Mouse (Mus musculus) heart, adult 8-10 months (tissue): ENCODE measurements around the gene Adamts6. TPM values are rescaled to one million over a fixed set of nuclear protein-coding genes. Genes with fewer than 3 reads are reported as not detected.
A peak's percentile ranks its signal among the peaks of the same experiment; 100 is the strongest.

Experiments
- DNase-seq: peaks from one replicate; pipeline ENCODE4 v3.0.0; 2022; ENCODE audit warnings: low spot score
- total RNA-seq, 4 experiments: library from RNA; stranded (reverse); gene quantifications; 2 replicates each; pipeline ENCODE4 v1.2.4; 2022

Adamts6 gene
- total RNA-seq, 4 experiments from 2014 or later, result 2.3 to 3.8 (median 2.8) TPM

DNA sequence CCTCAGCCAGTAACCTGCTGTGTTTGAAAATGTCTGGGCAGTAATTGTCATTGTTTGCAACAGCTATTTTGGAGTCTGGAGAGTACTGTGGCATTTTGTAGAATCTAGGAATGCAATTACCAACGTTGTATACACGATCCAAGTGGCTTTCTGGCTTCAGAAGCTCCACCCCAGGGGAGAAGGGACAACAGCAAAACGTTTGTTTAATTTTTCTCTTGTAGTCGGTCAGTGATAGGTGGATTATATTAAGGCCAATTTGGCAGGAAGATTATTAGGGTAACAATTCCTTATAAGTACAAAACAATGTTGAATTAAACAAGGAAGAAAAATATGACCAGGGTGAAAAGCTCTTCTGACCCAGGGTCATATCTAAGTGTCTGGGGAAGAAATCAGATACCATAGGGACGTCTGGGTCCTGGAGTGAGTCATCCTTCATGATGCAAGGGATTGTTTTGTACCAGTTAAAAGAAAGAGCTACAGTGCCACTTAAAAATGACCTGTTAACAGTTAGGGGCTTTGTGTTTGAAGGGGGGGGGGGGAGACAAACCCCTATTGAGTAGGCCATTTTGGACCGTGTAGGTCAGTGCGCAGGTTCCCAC, 229.2 kb downstream of the Adamts6 start:
- no peak for DNase-seq

DNA sequence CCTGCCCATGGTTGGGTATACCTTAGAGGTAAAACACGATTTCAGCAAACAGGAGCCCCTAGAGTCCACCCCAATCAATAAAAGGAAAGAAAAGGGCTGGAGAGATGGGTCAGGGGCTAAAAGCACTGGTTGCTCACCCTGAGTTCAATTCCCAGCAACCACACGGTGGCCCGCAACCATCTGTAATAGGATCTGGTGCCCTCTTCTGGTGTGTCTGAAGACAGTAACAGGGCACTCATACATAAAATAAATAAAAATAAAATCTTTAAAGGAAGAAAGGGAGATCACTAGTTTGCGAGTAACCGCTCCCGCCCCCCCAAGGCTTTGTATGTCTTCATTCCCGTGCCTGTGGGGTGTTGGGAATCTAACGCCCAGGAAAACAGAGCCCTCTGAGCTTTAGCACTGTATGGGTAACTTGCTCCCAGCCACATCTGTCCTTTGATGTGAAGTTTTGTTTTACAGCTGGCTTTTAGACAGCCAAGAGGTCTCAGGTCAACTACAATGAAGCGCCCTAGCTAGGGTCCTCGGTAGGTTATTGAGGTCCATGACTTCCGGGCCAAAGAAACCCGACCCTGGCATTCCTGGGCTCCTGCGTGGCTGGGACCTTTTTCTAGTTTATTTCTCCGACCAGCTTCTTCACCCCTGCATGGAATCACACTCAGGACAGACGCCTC, 230.1 kb downstream of the Adamts6 start:
- DNase-seq, result no peak

DNA sequence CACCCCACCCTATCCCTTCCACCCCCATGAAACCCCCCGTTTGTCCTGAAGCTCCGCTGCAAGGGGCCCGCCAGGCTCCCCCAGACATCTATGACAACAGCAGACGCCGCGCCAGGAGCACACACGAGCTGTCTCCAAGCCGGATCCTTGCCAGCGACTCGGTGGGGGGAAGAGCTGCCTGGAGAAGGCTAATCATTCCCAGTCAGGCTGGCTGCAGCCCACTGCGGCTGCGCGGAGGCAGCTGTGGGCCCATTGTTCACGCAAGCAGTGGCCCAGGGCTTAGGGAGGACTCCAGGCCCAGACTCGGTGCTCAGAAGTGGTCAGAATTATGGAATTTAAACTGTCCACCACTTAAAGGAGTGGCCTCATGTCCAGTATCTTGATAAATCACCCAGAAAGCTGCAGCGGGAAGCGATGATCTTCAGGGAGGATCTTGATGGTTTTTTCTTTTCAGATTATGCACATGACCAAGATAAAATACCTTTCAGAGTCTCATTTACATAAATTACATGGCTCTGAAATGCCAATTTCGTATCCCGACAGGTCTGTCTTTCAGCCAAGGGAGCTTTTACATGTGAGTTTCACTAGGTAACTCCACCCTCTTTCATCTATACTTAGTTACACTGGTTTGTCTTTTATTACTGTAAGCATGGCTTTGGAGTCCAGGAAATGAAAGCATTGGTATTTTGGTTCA, 230.8 kb downstream of the Adamts6 start:
- peak; percentile 77 for DNase-seq

DNA sequence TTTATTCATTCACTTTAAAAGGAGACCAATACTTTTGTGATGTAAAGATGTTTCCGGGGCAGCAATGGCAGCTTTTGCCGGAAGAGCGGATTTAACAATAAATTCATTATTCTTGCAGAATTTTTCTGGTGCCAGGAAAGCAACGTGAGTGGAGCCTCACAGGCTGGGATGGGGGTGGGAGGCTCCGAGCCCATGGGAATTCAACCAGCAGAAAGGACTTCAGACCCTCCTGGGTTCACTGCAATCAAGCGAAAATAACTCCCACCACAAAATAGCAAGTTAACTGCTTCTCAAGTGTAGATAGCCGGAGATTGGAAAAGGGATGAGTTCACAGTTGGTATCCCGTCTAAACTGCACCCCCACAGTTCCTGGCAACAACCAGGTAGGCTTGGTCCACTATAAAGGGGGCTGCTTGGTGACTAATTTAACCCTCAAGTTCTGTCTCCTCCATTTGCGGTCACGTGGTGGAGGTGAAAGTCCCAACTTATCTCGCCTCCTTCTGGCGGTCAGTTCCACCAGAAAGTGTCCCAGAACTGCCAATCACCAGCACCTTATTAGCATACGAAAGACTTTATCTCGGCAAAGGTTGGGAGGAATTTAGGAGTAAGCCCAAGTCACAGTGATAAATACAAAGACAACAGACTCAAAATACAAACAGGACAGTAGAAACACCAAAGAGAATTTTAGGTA, 231.5 kb downstream of the Adamts6 start:
- DNase-seq, result no peak

DNA sequence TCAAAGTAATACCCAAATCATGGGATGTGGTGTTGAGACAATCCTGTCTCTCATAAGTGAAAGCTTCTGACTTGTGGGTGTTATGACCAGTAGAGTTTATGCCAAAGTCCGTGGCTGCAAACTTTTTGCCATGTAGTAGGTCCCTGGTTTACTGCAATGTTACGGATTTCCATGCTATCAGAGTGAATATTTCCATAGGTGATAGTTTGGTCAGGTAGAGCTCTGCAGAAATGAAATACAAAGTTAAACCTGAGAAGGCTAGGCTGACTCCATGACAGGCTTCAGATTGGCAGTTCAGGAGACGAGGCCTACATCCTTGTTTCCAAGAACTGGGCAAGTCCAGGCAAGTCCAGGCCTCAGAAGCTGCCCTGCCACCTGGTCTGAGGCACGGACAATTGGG, 232.3 kb downstream of the Adamts6 start:
- DNase-seq, result no peak

DNA sequence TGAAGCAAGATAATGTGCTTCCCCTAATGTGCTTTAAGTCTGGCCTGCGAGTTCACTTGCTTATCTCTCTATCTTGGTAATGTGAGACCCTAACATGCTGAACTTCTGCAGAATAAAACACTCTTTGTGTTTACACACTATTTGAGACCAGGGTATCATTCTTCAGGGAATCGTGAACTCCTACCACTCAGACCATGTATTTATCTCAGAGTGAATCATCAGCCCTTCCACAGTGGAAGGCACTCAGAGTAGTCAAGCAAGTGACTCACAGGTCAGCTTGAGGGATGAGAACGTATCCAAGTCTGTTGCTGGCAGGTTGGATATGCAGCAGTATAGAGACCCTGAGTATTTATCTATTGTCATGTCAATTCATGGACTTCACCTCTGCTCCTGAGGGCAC, 232.8 kb downstream of the Adamts6 start:
- DNase-seq, result no peak

DNA sequence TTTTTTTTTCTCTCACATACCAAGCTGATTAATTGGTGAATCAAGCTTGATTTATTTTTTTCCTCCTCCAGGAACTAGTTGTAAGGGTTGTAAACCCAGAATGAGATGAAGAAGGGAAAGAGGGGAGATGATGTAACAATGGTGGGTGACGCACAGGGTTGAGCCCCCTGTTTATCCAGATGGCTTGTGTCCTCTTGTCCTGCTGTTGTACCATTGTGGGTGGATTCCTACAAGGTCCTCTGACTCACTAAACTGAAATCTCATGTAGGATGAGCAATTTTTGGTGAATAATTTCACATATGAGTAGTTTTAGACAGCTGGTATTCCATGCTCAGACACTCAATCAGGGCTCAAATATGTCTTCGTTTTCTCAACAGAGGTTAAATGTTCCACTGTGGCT, 233.9 kb downstream of the Adamts6 start:
- DNase-seq, result no peak

DNA sequence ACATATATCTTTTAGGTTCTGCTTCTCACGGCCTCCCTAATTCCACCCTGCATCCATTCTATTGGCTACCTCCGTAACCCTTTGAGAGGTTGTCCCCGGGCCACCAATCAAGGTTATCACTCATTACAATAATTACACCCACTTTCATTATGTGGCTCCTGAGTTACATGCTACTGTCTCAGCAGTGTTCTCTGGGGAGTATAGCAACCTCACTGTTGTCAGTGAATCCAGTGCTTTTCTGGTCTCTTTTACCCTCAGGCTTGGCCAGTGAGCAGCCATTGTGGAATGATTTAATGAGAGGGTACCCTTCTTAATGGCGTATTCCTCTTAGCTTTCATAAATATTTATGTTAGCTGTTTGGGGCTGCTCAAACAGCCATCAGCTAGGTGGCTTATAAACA, 238.0 kb downstream of the Adamts6 start:
- DNase-seq, result no peak

DNA sequence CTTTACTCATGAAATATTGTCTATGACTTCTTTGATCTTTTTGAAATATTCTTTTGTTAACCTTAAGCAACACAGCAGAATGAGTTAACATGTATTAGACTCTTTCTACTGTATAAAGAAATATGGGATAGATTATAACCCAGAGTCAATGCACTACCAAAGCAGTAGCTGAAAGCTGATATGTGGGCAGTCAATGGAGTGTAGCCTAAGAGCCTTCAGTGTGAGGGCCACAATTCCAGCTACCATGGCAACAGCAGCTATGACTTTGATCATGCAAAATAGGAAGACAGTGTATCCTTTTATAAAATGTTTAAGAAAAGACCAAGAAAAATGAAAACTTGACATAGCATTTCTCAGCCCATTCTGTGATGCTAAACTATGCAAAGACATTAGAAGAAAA, 241.6 kb downstream of the Adamts6 start:
- no peak for DNase-seq

DNA sequence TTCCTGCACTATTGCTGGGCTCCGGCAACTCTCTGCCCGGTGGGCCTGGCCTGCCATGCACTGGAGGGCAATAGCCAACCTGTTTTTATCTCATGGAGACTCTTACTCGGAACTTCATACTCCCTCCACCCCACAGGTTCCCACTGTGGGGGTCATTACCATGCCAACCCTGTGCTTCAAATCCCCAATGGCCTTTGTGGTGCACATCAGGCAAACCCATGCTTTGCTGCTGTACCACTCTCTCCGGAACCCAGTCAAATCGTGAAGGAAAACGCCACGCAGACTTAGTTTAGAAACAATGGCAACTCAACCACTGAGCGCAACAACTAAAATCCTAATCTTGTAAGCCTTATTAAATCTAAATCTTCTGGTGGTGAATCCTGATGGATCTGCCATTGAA, 244.2 kb downstream of the Adamts6 start:
- no peak for DNase-seq

DNA sequence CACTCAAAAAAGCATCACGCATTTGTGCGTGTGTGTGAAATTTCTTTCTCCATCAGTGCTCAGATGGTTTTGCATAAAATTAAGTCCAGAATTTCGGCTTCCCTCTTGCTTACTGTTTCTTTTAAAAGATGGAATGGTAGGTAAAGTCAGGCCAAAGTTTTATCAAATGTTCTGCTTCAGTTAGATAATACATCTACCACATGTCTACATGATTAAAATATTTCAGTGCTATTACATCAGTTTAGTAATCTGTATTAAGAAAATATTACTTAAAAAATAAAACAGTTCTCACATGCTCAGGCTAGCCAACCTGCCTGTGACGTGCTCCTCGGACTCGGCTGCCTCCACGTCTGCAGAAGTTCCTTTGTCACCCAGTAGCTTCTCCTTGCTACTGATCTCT, 245.1 kb downstream of the Adamts6 start:
- DNase-seq, result no peak

DNA sequence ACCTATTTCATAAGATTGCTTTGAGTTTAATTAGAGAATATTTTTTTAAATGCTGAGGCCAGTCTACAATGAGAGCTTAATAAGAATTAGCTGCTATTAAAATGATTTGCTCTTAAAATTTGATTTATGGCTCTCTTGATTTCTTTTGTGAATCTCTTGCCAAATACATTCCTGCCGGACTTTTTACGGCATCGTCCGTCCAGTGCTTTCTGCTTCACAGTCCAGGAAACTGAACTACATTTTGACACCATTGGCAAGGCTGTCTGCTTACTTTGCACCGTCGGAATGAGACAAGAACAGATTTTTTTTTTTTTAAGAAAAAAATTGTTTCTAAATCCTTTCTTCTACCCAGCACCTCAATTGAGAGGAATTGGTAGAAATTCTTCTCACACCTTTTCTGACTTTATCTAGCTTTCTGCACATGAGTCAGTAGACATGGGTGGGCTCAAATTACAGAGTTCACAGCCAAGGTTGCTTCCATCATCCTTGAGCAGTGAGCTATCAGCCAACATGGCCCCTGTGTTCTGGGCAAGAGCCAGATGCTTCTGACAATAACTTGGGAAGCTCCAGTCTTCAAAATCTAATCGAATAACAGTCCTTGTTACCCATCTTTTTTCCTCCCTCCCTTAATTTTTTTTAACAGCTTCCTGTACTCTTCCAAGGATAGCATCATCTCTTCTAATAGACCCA, 246.3 kb downstream of the Adamts6 start:
- DNase-seq, result no peak

DNA sequence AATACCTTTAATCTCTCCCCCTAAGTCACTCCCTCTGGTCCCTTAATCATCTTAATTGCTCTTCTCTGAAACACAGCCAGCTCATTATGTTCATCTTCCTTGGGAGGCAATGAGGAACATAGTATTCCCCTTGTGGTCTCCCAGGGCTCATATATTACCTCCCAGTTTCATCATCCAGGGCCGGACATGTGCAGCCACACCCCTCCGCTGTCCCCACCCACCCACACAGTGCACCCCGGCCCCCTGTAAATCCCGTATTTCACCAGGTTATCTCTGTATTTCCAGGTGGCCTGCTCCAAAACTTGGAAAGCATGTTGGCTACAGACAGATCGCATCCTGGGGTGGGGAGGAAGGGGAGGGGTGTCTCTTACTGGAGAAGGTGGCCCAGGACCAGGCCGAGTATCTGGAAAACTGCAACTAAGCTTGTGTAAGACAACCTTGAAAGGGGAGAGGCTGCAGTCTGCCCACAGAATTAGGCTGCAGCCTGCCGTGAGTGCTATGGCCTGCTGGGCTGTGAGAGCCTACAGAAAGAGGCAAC, 253.3 kb downstream of the Adamts6 start:
- DNase-seq, result no peak

DNA sequence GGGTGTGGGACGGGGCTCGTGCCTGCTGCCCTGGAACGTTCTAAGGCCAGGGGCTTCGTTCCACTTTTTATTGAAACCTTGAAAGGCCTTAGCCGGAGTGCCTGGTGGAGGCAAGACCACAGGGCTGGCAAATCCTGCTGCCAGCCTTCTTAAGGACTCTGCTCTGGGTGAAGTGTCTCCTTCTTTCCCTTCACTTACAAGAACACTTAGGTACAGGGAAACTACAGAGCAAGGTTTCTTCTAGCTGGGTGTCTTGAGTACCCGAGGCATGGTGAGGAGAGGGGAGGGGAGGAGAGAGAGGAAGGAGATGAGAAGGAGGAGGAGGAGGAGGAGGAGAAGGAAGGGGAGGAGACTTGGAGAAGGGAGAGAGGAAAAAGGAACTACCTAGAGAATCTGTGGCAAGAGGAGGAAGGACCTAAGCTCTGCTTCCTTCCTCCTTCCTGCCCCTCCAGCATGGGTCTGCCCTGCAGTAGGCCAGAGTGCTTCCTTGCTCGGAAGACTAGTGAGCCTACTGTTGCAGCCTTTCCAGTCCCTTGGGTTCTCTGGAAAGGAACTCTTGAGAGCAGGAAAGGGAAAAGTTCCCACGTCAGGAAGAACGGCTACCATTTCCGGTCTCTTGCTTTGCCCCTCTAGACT, 254.6 kb downstream of the Adamts6 start:
- DNase-seq, result no peak

DNA sequence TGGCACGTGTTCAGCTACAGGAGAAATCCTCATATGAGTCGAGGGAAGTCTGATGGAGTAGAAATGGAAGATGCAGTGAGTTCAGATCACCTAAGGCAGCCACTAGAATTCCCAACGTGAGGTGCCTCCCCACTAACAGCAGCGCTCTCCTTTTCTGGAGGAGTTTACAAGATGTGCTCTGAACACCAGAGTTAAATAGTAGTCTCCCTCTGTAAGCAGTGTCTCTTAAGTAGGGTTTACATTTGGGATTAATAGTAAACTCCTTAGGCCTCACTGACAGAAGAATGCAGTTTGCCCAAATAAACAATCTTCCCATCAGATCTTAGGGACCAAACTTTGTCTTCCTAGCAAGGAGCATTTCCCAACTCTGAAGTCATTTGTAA, 255.1 kb downstream of the Adamts6 start:
- DNase-seq, result no peak

Other genes starting within 250 kb of the Adamts6 start
- 10 to 100 TPM; 10.5 to 13.8 (median 11.0) TPM for gene Nln, start 178.2 kb upstream of the Adamts6 start, total RNA-seq
- gene Sgtb, start 178.1 kb upstream of the Adamts6 start, total RNA-seq, result under 1 TPM; 0.60 to 0.84 (median 0.71) TPM
- 10 to 100 TPM; 31.9 to 35.7 (median 33.3) TPM for gene Trappc13, start 109.4 kb upstream of the Adamts6 start, total RNA-seq
- 10 to 100 TPM; 20.9 to 23.7 (median 22.7) TPM for gene Trim23, start 109.0 kb upstream of the Adamts6 start, total RNA-seq
- under 1 TPM in 1 of 4 experiments, not detected in 3; 0.35 TPM for gene Cenpk, start 59.2 kb upstream of the Adamts6 start, total RNA-seq
- gene Ppwd1, start 59.0 kb upstream of the Adamts6 start, total RNA-seq, result 1 to 10 TPM; 5.8 to 6.3 (median 6.1) TPM